Mouse (Mus musculus) myocyte (in vitro differentiated cells): Measurements from ENCODE around the gene Fbln2.

Experiments used
- CEBPB ChIP-seq: IDR thresholded peaks from 2 replicates; pipeline ENCODE4 v1.6.1; 2011; ENCODE audit warnings: mild to moderate bottlenecking, moderate library complexity; ENCODE audit not compliant: poor library complexity, insufficient read depth, severe bottlenecking
- POLR2A ChIP-seq: IDR thresholded peaks from one replicate; pipeline ENCODE4 v1.6.1; 2011; ENCODE audit warnings: low read depth, mild to moderate bottlenecking, control low read depth, moderate library complexity; ENCODE audit not compliant: insufficient read length
- POLR2AphosphoS2 ChIP-seq: IDR thresholded peaks from one replicate; pipeline ENCODE4 v1.6.1; 2011; ENCODE audit warnings: low read depth, control low read depth; ENCODE audit not compliant: insufficient read length
- TCF12 ChIP-seq: IDR thresholded peaks from one replicate; pipeline ENCODE4 v1.6.1; 2011; ENCODE audit warnings: mild to moderate bottlenecking, control low read depth; ENCODE audit not compliant: poor library complexity, insufficient read depth, severe bottlenecking

GRCm38 (mm10) chr6:91244331-91244730 is 32.1 kb downstream of the Fbln2 start:
- TF ChIP-seq POLR2AphosphoS2 = no peak
- no peak for TF ChIP-seq CEBPB
- no peak for TF ChIP-seq POLR2A
- no peak for TF ChIP-seq TCF12
